Mouse (Mus musculus): ENCODE results near the gene Elmo1. TPM values are rescaled to one million over a fixed set of nuclear protein-coding genes. Genes with fewer than 3 reads are reported as not detected.

The Elmo1 gene
- polyA plus RNA-seq, 1 experiment, result not detected

- no peak for TF ChIP-seq MYOD1 (IDR thresholded peaks at IDR 0.05; ENCODE audit: control insufficient read depth, insufficient read length, low read depth)
- no peak for TF ChIP-seq MAX (IDR thresholded peaks at IDR 0.05)
- TF ChIP-seq MYOG (IDR thresholded peaks at IDR 0.05; ENCODE audit: control insufficient read depth, extremely low read depth, insufficient read length), result no peak
- TF ChIP-seq USF1 (IDR thresholded peaks at IDR 0.05; ENCODE audit: low read depth), result no peak
- TF ChIP-seq FOSL1 (IDR thresholded peaks at IDR 0.05; ENCODE audit: insufficient read depth, low read length, poor library complexity, severe bottlenecking), result no peak
- TF ChIP-seq CEBPB (IDR thresholded peaks at IDR 0.05; ENCODE audit: low read depth), result no peak
- Histone ChIP-seq H3ac (ENCODE audit: control insufficient read depth, insufficient read length, low read depth) (no peak overlapping the region), H3K27me3 (ENCODE audit: control insufficient read depth, insufficient read depth, insufficient read length) (no peaks in the 10 kb centered on the region), H3K79me3 (ENCODE audit: low read depth) (no peaks in the 10 kb centered on the region), H3K36me3 (ENCODE audit: control insufficient read depth, insufficient read depth) (no peaks in the 10 kb centered on the region), H3K4me3 (ENCODE audit: insufficient read depth, poor library complexity, severe bottlenecking) (no peak overlapping the region), H3K79me2 (ENCODE audit: control insufficient read depth, insufficient read depth) (no peaks in the 10 kb centered on the region)
Measured at GRCm38 (mm10) chr13:20371501-20371900, 281.1 kb downstream of the Elmo1 start.

DNA sequence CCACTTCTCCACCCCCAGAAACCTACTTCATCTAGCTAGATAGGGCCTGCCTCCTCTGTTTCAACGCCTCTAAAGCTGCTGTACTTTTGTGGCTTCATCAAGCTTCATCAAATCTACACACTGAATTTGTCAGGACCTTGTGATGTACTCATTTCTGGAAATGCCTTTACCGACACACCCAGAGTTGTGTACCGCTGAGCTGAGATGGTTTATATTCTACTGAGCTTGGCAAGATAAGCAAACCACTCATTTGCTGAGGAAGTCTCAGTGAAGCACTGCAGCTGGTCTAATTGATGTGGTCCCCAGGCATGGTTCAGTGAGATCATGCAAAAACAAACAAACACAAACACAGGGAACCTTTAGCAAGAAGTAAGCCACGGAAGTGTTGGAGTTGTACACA is 281.9 kb downstream of the Elmo1 start:
- Histone ChIP-seq H3ac (ENCODE audit: control insufficient read depth, insufficient read length, low read depth) (no peak overlapping the region), H3K79me2 (ENCODE audit: control insufficient read depth, insufficient read depth) (no peaks in the 10 kb centered on the region), H3K4me3 (ENCODE audit: insufficient read depth, poor library complexity, severe bottlenecking) (no peak overlapping the region), H3K27me3 (ENCODE audit: control insufficient read depth, insufficient read depth, insufficient read length) (no peaks in the 10 kb centered on the region), H3K36me3 (ENCODE audit: control insufficient read depth, insufficient read depth) (no peaks in the 10 kb centered on the region), H3K79me3 (ENCODE audit: low read depth) (no peaks in the 10 kb centered on the region)
- TF ChIP-seq FOSL1 (IDR thresholded peaks at IDR 0.05; ENCODE audit: insufficient read depth, low read length, poor library complexity, severe bottlenecking) (no peak), CEBPB (IDR thresholded peaks at IDR 0.05; ENCODE audit: low read depth) (no peak), MAX (IDR thresholded peaks at IDR 0.05) (no peak), USF1 (IDR thresholded peaks at IDR 0.05; ENCODE audit: low read depth) (no peak), MYOD1 (IDR thresholded peaks at IDR 0.05; ENCODE audit: control insufficient read depth, insufficient read length, low read depth) (no peak), CTCF (IDR thresholded peaks at IDR 0.05; ENCODE audit: control insufficient read depth, insufficient read depth, insufficient read length) (no peak), MYOG (IDR thresholded peaks at IDR 0.05; ENCODE audit: control insufficient read depth, extremely low read depth, insufficient read length) (no peak)

GRCm38 (mm10) chr13:20378869-20379268 is 288.5 kb downstream of the Elmo1 start:
- no peak overlapping the region for H3K4me3 ChIP-seq (ENCODE audit: insufficient read depth, poor library complexity, severe bottlenecking)

DNA sequence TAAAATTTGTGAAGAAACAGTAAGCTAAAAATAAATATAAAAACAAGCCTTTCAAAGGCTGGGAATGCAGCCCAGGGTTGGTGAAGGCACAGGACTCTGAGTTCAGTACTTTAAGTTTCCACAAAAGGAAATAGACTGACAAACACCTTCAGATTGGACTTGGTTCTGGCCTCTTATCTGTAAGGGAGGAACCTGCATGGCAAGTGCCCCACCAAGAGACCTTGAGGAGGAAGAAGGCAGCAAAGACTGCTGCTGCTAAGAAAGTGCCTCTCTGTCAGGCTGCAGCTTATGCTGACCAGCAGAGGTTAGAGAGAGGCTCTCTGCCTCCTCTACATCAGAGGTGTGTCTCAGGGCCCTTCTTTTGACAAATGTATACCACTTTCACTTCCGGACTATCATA is 293.5 kb downstream of the Elmo1 start:
- H3K27me3 ChIP-seq (ENCODE audit: control insufficient read depth, insufficient read depth, insufficient read length), result no peaks in the 10 kb centered on the region
- no peaks in the 10 kb centered on the region for H3K79me2 ChIP-seq (ENCODE audit: control insufficient read depth, insufficient read depth)
- no peaks in the 10 kb centered on the region for H3K36me3 ChIP-seq (ENCODE audit: control insufficient read depth, insufficient read depth)
- H3K79me3 ChIP-seq (ENCODE audit: low read depth), result no peaks in the 10 kb centered on the region
- no peak overlapping the region for H3K4me3 ChIP-seq (ENCODE audit: insufficient read depth, poor library complexity, severe bottlenecking)
- TF ChIP-seq CEBPB (IDR thresholded peaks at IDR 0.05; ENCODE audit: low read depth) (no peak), MAX (IDR thresholded peaks at IDR 0.05) (no peak), MYOG (IDR thresholded peaks at IDR 0.05; ENCODE audit: control insufficient read depth, extremely low read depth, insufficient read length) (no peak), MYOD1 (IDR thresholded peaks at IDR 0.05; ENCODE audit: control insufficient read depth, insufficient read length, low read depth) (no peak), USF1 (IDR thresholded peaks at IDR 0.05; ENCODE audit: low read depth) (no peak), CTCF (IDR thresholded peaks at IDR 0.05; ENCODE audit: control insufficient read depth, insufficient read depth, insufficient read length) (no peak), FOSL1 (IDR thresholded peaks at IDR 0.05; ENCODE audit: insufficient read depth, low read length, poor library complexity, severe bottlenecking) (no peak)
- H3ac ChIP-seq (ENCODE audit: control insufficient read depth, insufficient read length, low read depth), result no peak overlapping the region

More at GRCm38 (mm10) chr13:20378869-20379268, 288.5 kb downstream of the Elmo1 start:
- Histone ChIP-seq H3ac (ENCODE audit: control insufficient read depth, insufficient read length, low read depth) (no peak overlapping the region), H3K79me3 (ENCODE audit: low read depth) (no peaks in the 10 kb centered on the region), H3K27me3 (ENCODE audit: control insufficient read depth, insufficient read depth, insufficient read length) (no peaks in the 10 kb centered on the region), H3K36me3 (ENCODE audit: control insufficient read depth, insufficient read depth) (no peaks in the 10 kb centered on the region), H3K79me2 (ENCODE audit: control insufficient read depth, insufficient read depth) (no peaks in the 10 kb centered on the region)
- TF ChIP-seq CTCF (IDR thresholded peaks at IDR 0.05; ENCODE audit: control insufficient read depth, insufficient read depth, insufficient read length) (no peak), MAX (IDR thresholded peaks at IDR 0.05) (no peak), CEBPB (IDR thresholded peaks at IDR 0.05; ENCODE audit: low read depth) (no peak), USF1 (IDR thresholded peaks at IDR 0.05; ENCODE audit: low read depth) (no peak), FOSL1 (IDR thresholded peaks at IDR 0.05; ENCODE audit: insufficient read depth, low read length, poor library complexity, severe bottlenecking) (no peak), MYOD1 (IDR thresholded peaks at IDR 0.05; ENCODE audit: control insufficient read depth, insufficient read length, low read depth) (no peak), MYOG (IDR thresholded peaks at IDR 0.05; ENCODE audit: control insufficient read depth, extremely low read depth, insufficient read length) (no peak)

DNA sequence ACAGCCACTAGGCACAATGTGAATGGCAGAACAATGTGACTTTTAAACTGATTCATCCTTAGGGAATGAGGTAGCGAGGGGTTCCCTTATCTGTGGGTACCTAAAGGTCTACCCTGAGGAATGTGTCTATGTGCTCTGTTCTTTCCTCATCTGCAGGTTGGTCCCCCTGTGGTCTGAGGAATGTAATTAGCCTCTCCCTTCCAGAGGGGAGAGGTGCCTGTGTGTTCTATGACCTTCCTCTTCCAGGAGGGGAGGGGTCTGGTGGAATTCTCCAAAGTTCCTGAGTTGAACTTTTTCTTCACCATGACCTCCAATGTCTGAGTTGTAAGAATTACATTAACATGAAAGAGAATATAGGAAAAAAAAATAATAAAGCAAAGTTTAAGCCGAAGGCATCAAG is 294.4 kb downstream of the Elmo1 start:
- no peak overlapping the region for H3ac ChIP-seq (ENCODE audit: control insufficient read depth, insufficient read length, low read depth)
- no peaks in the 10 kb centered on the region for H3K27me3 ChIP-seq (ENCODE audit: control insufficient read depth, insufficient read depth, insufficient read length)
- H3K4me3 ChIP-seq (ENCODE audit: insufficient read depth, poor library complexity, severe bottlenecking), result no peak overlapping the region
- TF ChIP-seq MYOD1 (IDR thresholded peaks at IDR 0.05; ENCODE audit: control insufficient read depth, insufficient read length, low read depth) (no peak), CTCF (IDR thresholded peaks at IDR 0.05; ENCODE audit: control insufficient read depth, insufficient read depth, insufficient read length) (no peak), MYOG (IDR thresholded peaks at IDR 0.05; ENCODE audit: control insufficient read depth, extremely low read depth, insufficient read length) (no peak), FOSL1 (IDR thresholded peaks at IDR 0.05; ENCODE audit: insufficient read depth, low read length, poor library complexity, severe bottlenecking) (no peak), CEBPB (IDR thresholded peaks at IDR 0.05; ENCODE audit: low read depth) (no peak), MAX (IDR thresholded peaks at IDR 0.05) (no peak), USF1 (IDR thresholded peaks at IDR 0.05; ENCODE audit: low read depth) (no peak)
- no peaks in the 10 kb centered on the region for H3K79me3 ChIP-seq (ENCODE audit: low read depth)
- no peaks in the 10 kb centered on the region for H3K79me2 ChIP-seq (ENCODE audit: control insufficient read depth, insufficient read depth)
- H3K36me3 ChIP-seq (ENCODE audit: control insufficient read depth, insufficient read depth), result no peaks in the 10 kb centered on the region

DNA sequence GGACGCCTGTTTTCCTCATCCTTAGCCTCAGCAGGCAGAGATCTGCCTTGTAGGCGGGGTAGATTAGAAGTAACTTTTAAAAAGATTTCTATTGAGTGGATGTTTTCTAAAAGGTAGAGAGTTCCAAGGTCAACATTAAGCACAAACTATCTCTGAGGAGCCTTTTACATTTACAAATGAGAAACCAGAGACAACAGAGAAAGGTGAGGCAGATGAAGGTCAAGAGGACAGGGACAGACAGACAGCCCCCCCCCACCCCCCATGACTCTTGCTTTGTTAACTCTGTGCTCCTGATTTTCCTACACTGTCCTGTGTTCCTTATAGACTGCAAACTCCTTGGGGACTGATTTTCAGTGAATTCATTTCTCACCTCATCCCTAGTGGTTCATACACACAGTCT is 295.0 kb downstream of the Elmo1 start:
- Histone ChIP-seq H3K36me3 (ENCODE audit: control insufficient read depth, insufficient read depth) (no peaks in the 10 kb centered on the region), H3K79me3 (ENCODE audit: low read depth) (no peaks in the 10 kb centered on the region), H3K27me3 (ENCODE audit: control insufficient read depth, insufficient read depth, insufficient read length) (no peaks in the 10 kb centered on the region), H3K79me2 (ENCODE audit: control insufficient read depth, insufficient read depth) (no peaks in the 10 kb centered on the region), H3ac (ENCODE audit: control insufficient read depth, insufficient read length, low read depth) (no peak overlapping the region), H3K4me3 (ENCODE audit: insufficient read depth, poor library complexity, severe bottlenecking) (no peak overlapping the region)
- no peak for TF ChIP-seq CTCF (IDR thresholded peaks at IDR 0.05; ENCODE audit: control insufficient read depth, insufficient read depth, insufficient read length)

Measured in C2C12 (cell line).